Mouse (Mus musculus) embryo, embryonic 9.5 days (tissue): Measurements from ENCODE around the gene Arhgap31.

Experiments
- DNase-seq: peaks from one replicate; pipeline ENCODE4 v3.0.0-alpha.2; 2017; ENCODE audit errors: extremely low spot score

The Arhgap31 gene

DNA sequence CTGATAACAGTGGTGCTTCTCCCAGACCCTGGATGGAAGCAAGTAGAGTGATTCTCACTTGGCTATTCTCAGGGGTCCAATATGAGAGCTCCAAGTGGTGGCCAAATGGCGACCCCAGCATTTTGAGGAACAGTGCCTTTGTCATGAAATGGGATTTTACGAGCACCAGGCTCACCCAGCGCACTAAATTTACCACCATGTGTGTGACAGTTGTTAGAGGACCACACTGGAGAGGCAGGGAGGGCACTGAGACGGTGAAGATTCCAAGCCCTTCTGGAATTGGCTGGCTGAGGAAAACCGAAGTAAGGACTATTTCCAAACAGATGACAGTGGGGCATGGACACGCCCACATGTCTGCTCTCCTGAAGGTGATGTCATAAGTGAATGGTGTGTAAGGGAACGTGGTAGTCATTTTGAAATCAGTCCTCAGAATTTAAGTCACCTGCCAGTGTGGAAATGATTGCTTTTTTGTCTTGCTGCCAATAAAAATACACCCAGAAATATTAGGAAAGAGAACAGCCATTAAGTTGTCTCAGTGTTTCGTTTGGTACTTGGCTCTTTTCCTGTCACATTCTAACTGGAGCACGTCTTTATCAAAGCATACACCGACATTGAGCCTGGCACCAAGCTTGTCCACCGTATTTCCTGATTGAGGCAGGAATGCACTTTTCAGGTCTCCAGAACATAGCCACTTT is 113.9 kb downstream of the Arhgap31 start:
- no peak for DNase-seq

GRCm38 (mm10) chr16:38596651-38597050 is 116.4 kb downstream of the Arhgap31 start:
- DNase-seq: no peak

DNA sequence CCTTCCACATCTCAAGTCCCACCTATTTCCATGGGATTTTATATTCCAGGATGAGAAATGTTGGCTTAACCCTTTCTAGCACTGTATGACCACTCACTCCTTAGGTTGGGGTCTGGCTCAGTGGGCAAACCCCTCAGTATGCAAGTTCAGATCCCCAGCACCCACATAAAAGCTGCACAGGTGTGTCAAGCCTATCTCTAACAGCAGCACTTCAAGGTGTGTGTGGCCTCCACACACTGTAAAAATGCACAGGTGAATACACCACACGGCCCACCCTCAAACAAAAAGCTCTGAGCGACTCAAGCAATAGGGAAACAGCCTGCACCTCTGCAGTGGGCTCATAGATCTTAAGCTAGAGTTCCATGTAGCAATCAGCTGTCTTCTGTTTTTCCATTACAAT is 117.0 kb downstream of the Arhgap31 start:
- DNase-seq: no peak

- no peak for DNase-seq
These were observed 118.6 kb downstream of the Arhgap31 start for GRCm38 (mm10) chr16:38594435-38594834.

DNA sequence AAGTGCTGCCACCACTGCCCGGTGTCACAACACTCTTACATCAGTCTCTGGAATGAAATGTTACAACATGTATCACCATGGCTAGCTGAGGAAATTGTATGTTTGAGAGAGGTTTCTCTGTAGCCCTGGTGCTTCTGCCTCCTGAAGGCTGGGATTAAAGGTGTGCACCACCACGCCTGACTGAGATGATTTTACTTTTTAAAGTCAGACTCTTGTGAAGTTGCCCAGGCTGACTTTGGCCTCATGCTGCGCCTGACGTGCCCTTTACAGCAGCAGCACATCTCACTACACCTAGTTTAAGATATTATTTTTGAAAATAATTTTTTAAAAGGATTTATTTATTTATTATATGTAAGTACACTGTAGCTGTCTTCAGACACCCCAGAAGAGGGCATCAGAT is 120.1 kb downstream of the Arhgap31 start:
- DNase-seq: no peak

DNA sequence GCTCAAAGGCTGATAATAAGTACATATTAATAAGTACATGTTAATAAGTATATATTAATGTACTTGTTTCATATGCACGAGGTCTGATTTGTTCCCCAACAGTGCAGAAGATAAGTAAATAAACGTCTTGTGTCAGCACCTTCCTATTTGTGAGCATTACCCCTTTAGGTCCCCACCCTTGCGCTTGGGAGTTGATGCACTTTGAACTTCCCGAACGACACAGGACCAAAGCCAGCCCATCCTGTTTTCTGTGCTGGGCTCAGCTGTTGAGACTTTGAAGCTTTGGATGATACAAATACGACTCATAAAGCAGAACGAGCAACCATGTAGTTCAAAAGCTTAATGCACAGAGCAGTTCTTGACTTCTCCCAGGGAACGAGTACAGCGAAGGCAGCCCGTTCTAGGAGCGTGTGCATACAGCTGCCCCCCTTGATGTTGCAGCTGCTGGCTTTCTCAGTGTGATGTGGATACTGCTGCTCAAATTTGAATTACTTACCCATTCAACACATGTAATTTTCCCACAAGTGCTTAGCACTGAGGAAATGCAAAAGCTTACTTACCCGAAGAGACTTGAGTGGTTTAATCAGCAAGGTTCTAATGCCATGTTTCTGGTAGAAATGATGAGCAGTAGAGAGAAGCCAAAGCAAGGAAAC is 120.9 kb downstream of the Arhgap31 start:
- no peak for DNase-seq

DNA sequence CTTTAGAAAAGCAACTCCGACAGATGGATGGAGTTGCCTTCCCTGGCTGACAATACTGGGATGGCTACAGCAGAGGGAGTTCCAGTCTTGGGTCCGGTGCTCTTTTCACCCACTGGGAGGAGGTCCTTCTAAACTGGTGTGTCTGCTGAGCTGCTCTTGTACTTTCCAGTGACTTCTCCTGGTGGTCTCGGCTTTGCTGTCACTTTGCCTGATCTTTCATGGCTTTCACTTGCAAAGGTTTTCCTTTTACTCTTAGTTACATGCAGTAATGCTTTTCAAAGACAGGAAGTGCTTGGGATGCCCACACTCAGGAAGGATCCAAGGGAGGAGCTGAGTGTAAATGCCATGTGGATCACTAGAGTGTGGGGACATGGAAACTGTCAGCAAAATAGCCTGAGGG is 121.6 kb downstream of the Arhgap31 start:
- no peak for DNase-seq

DNA sequence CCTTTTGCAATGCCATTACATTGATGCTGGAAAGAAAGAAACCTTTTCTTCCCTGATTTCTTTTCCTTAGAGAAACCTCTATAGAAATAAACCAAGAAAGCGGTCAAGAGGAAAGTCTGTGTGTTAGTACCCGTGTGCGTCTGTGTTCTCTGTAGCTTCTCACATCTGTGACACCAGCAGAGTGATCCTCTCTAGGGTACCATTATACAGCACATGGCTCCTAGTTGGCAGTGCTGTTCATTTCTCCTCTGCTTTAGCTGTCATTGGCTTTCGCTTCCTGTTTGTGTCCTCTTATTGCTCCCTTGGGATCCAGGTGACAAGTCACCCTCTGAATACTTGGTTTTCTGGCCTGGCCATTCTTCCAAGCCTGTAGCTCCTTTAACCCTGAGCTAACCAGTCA is 125.5 kb downstream of the Arhgap31 start:
- no peak for DNase-seq

DNA sequence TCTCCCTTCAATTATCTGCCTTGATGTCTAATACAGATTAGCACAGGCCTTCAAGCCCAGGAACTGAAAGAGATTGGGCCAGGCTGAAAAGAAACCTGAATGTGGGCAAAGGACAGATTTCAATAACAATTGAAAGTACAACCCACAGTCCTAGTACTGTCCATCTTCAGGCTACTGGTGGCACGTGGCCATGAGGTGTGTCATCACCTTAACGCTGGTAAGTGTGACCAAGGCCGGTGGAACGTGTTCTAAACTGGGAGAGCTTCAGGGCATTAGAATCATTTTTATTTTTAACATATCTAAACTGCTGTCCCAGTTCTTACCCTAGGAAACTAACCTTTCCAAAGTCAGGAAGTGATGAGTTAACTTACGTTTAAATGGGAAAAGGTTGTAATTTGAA is 125.9 kb downstream of the Arhgap31 start:
- DNase-seq: no peak

GRCm38 (mm10) chr16:38585186-38585585 is 127.9 kb downstream of the Arhgap31 start:
- no peak for DNase-seq

DNA sequence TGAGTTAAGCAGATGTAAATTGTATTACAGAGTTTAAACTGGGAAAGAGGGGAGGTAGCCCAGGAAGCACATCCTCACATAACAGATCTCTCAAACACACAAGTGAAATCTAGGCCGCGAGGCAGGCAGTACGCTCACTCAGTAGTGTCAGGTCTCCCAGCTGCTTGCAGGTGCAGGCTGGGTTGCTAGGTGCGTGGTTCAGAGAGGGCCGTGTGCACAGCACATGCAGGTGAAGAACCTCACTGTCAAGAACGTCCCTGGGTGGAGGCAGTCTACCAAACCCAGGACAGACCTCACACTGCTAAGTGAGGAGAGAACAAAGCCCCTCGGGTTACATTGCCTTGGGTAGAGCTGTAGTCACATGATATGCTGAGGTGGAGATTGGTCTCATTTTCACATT is 128.3 kb downstream of the Arhgap31 start:
- no peak for DNase-seq

DNA sequence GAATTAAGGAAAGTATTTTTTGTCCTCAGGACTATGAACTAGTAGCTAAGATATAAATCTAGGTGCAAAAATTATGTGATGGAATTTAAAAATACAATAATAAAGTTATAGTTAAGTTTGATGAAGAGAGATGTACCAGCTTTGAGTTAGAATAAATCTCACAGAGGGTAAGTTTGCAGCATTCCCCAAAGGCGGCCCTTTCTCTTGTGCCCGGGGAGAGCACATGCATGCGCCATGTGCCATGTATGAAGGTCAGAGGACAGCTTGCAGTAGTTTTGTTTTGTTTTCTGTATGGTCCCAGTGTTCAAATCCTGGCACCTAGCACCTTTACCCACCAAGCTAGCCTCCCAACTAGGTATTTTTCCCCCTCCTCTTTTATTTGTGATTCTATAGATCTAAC is 141.6 kb downstream of the Arhgap31 start:
- no peak for DNase-seq

DNA sequence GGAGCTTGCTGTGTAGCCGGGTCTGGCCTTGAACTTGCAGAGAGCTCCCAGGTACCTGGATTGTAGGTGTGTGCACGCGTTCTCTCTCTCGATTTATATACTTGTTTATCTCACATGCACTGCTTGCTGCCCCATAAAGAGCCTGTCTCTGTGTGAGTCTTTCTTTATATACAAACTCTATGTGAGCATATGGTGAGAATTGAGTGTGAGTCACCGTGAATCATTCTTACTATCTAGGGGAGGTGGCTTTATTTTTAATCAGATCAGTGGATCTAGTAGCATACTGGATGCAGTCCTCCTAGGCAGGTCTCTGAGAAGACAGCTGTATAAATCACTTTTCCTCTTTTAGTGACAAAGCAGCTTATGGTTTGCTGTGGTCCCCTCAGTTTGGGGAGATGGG is 144.9 kb downstream of the Arhgap31 start:
- no peak for DNase-seq

- DNase-seq: no peak
These were observed 149.6 kb downstream of the Arhgap31 start for GRCm38 (mm10) chr16:38563516-38563915.

GRCm38 (mm10) chr16:38562968-38563327 is 150.1 kb downstream of the Arhgap31 start:
- no peak for DNase-seq

DNA sequence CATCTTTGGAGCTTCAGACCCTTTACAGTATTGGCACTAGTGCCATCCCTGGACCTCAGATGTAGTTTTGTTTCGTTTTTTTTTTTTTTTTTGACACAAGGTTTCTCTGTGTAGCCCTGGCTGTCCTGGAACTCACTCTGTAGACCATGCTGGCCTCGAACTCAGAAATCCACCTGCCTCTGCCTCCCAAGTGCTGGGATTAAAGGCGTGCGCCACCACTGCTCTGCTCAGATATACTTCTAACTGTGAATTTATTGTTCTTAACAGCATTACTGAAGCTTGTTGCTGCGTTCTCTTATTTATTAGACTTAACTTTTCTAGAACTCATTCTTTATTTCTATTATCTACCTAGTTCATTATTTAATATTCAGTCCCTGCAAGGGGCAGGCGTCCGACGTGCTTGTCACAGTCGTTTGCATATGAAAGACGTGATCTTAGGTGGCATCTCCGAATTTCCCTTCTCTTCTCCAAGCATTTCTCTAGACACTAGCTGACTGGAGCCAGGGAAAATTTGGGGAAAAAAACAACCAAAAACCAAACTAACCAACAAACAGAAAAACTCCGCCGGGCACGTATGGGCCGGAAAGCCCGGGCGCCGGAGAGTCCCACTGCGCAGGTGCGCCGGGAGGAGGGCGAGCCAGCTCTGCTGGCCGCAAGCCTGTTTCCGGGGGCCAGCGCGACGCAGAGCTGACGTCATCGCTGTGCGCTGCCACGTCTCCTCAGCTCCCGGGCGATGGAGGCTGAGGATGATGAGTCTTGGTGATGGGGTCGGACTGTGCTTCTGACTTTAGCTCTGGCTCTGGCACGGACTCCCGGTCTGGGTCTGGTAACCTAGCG is 150.7 kb downstream of the Arhgap31 start:
- DNase-seq: peak; percentile 96

DNA sequence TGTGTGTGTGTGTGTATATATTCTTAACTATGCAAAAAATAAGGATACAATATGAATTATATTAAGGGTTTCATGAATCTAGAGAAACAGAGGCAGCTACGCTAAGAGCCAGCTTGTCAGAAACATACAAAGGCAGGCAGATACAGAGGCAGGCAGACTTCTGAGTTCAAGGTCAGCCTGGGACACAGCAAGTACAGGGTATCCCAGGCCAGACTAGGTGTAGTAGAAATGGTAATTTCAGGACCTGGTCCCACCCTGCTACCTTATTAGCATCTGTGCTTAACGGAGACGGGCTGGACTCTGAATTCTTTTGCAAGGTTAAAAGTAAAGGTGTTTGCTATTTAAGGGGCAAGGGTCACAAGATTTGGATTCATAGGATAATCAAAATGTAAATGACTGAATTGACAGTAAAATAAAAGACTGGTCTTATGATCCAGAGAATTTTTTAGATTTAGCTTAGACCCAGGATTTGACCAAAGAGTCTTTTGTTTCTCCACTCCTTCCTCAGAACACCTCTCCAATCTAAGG is 154.8 kb downstream of the Arhgap31 start, which contains the start of gene Tmem39a:
Tmem39a (plus strand) TSS at position 478 of the 528 bp plus-strand sequence.
- no peak for DNase-seq

DNA sequence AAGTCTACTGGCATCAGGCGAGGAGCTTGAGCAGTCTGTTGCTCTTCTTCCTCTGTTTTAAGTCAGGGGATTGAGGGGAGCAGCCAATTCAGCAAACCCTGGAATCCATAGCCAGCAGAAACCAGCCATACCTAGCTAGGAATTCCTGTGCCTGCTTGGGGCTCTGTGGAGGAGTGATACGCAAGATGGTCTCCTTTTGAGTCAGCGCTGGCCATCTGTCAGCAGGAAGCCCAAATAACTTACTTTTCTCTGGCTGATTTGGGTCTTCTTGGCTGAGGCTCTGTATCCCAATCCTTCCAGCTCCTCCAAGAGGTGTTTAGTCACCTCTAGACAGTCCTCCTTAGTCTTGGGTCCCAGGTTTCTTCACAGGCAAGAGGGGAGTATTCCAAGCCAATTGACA is 157.1 kb downstream of the Arhgap31 start:
- no peak for DNase-seq

DNA sequence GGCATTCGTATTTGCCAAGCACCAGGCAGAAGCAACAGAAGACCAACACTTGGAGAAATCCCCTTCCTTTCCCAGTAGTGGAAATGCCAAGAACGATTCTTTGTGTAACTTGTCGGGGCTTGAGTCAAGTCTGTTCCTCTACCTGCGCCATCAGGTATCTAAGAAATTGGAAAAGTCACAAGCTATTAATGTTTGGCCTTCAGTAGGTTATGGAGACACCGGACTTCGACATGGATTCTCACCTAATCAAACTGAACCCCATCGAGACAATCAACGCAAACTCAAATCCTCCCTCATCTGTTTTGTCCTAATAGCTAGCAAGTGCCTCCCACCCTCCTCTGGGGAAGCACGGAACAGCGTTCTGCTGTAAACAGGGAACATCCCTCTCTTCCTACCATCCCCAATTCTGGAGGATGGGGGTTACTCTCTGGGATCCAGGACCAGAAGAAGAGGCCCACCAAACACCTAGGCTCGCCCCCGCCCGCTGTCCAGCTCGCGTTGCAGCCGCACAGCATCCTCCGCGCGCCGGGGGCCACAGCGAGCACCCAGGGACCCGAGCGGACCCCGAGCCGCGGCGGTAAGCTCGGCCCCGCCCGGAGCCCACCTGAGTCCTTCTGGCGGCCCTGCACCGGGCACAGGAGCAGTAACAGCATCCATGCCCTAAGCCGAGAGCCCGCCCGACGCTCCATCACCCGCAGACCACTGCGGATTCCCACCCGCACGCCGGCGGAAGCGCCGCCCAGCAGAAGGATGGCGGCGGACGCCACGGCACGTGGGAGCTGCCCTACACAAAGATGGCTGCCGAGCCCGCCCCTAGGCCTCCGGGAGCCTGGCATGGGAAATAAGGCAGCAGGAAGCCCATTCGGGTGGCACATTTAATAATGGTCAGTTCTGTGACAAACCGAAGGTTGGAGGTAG is 163.3 kb downstream of the Arhgap31 start, which contains the start of gene Poglut1:
Poglut1 (minus strand) TSS at position 780 of the 918 bp plus-strand sequence.
- peak; percentile 82 for DNase-seq
